Mouse (Mus musculus): Measurements from ENCODE around the gene Prss46. TPM values are rescaled to one million over a fixed set of nuclear protein-coding genes. Genes with fewer than 3 reads are reported as not detected.

Prss46 gene
- polyA plus RNA-seq, 1 experiment, result not detected

DNA sequence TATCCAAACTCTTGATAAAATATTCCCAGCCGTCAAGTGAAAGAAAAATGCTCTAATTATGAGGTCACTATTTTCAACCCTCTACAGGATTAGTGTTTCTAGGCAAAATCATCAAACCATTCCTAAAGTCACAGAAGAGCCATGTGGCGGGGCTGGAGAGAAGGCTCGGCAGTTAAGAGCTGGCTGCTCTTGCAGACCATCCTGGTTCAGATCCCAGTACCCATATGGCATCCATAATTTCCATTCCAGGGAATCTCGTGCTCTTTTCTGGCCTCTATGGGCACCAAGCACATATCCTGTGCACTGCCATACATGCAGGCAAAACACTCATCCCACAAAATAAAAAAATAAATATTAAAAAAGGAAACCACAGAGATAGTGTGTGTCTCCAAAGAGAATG, 18.9 kb upstream of the Prss46 start:
- Histone ChIP-seq H3K27ac (ENCODE audit: control insufficient read depth, insufficient read depth, low read depth, low read length, poor library complexity) (no peak overlapping the region), H3K4me3 (replicated peaks; ENCODE audit: control insufficient read depth, low read depth, low read length) (no peak overlapping the region), H3K4me1 (ENCODE audit: control insufficient read depth, insufficient read depth, low read length) (no peaks in the 10 kb centered on the region)
- TF ChIP-seq CTCF (IDR thresholded peaks at IDR 0.05; ENCODE audit: control insufficient read depth, insufficient read depth, low read length) (no peak), POLR2A (IDR thresholded peaks at IDR 0.05; ENCODE audit: borderline replicate concordance, control insufficient read depth, low read depth, low read length) (no peak)
- 57% methylated on average over 4 of the region's 4 CpGs for WGBS

GRCm38 (mm10) chr9:110825832-110826231, 18.5 kb upstream of the Prss46 start:
- Histone ChIP-seq H3K4me1 (ENCODE audit: control insufficient read depth, insufficient read depth, low read length) (no peaks in the 10 kb centered on the region), H3K4me3 (replicated peaks; ENCODE audit: control insufficient read depth, low read depth, low read length) (no peak overlapping the region), H3K27ac (ENCODE audit: control insufficient read depth, insufficient read depth, low read depth, low read length, poor library complexity) (no peak overlapping the region)
- no peak for TF ChIP-seq POLR2A (IDR thresholded peaks at IDR 0.05; ENCODE audit: borderline replicate concordance, control insufficient read depth, low read depth, low read length)
- no peak for TF ChIP-seq CTCF (IDR thresholded peaks at IDR 0.05; ENCODE audit: control insufficient read depth, insufficient read depth, low read length)
- 14% methylated on average over 7 of the region's 7 CpGs for WGBS

DNA sequence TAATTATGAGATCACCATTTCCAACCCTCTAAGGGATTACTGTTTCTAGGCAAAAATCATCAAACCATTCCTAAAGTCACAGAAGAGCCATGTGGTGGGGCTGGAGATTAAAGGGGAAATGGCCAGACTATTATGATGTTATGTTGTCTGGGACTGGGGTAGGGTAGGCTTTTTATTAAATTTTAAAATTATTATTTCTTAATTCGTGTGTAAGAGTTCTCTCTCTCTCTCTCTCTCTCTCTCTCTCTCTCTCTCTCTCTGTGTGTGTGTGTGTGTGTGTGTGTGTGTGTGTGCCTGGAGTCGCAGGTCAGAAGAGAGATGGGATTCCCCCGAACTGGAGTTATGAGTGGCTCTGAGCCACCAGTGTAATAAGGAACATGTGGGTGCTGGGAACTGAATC, 17.9 kb upstream of the Prss46 start, which contains the start of gene Prss43:
TSS of gene Prss43 (plus strand) at position 301 of the 400 bp plus-strand sequence.
- TF ChIP-seq CTCF (IDR thresholded peaks at IDR 0.05; ENCODE audit: control insufficient read depth, insufficient read depth, low read length) (no peak), POLR2A (IDR thresholded peaks at IDR 0.05; ENCODE audit: borderline replicate concordance, control insufficient read depth, low read depth, low read length) (no peak)
- Histone ChIP-seq H3K27ac (ENCODE audit: control insufficient read depth, insufficient read depth, low read depth, low read length, poor library complexity) (no peak within 1 kb of the TSS), H3K4me3 (replicated peaks; ENCODE audit: control insufficient read depth, low read depth, low read length) (no peak within 1 kb of the TSS), H3K4me1 (ENCODE audit: control insufficient read depth, insufficient read depth, low read length) (no peaks in the 10 kb centered on the region)
- 68% methylated on average over 3 of the region's 3 CpGs for WGBS

DNA sequence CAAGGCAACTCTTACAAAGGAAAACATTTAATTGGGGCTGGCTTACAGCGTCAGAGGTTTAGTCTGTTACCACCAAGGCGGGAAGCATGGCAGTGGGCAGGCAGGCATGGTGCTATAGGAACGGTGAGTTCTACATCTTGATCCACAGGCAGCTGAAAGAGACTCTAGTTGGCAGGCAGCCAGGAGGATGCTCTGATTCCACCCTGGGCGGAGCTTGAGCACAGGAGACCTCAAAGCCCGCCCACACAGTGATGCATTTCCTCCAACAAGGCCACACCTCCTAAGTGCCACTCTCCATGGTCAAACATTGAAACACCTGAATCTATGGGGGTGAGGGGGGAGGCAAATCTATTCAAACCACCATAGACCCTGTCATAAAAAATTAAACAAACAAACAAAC, 11.3 kb upstream of the Prss46 start:
- TF ChIP-seq CTCF (IDR thresholded peaks at IDR 0.05; ENCODE audit: control insufficient read depth, insufficient read depth, low read length) (no peak), POLR2A (IDR thresholded peaks at IDR 0.05; ENCODE audit: borderline replicate concordance, control insufficient read depth, low read depth, low read length) (no peak)
- H3K4me3 ChIP-seq (replicated peaks; ENCODE audit: control insufficient read depth, low read depth, low read length), result no peak overlapping the region
- 68% methylated on average over 5 of the region's 5 CpGs for WGBS
- no peaks in the 10 kb centered on the region for H3K4me1 ChIP-seq (ENCODE audit: control insufficient read depth, insufficient read depth, low read length)
- H3K27ac ChIP-seq (ENCODE audit: control insufficient read depth, insufficient read depth, low read depth, low read length, poor library complexity), result no peak overlapping the region

- no peak within 1 kb of the TSS for H3K27ac ChIP-seq (ENCODE audit: control insufficient read depth, insufficient read depth, low read depth, low read length, poor library complexity)
- WGBS, result 90% methylated on average over 19 of the region's 19 CpGs
- no peaks in the 10 kb centered on the region for H3K4me1 ChIP-seq (ENCODE audit: control insufficient read depth, insufficient read depth, low read length)
- TF ChIP-seq POLR2A (IDR thresholded peaks at IDR 0.05; ENCODE audit: borderline replicate concordance, control insufficient read depth, low read depth, low read length), result no peak
- no peak for TF ChIP-seq CTCF (IDR thresholded peaks at IDR 0.05; ENCODE audit: control insufficient read depth, insufficient read depth, low read length)
- no peak within 1 kb of the TSS for H3K4me3 ChIP-seq (replicated peaks; ENCODE audit: control insufficient read depth, low read depth, low read length)
Measured at GRCm38 (mm10) chr9:110834411-110834810, 9.9 kb upstream of the Prss46 start, which contains the start of gene Prss45. Prss45 (plus strand) TSS chr9:110834588.

GRCm38 (mm10) chr9:110834961-110835360, 9.3 kb upstream of the Prss46 start:
- TF ChIP-seq POLR2A (IDR thresholded peaks at IDR 0.05; ENCODE audit: borderline replicate concordance, control insufficient read depth, low read depth, low read length), result no peak
- TF ChIP-seq CTCF (IDR thresholded peaks at IDR 0.05; ENCODE audit: control insufficient read depth, insufficient read depth, low read length), result no peak
- no peak overlapping the region for H3K4me3 ChIP-seq (replicated peaks; ENCODE audit: control insufficient read depth, low read depth, low read length)
- H3K4me1 ChIP-seq (ENCODE audit: control insufficient read depth, insufficient read depth, low read length), result no peaks in the 10 kb centered on the region
- 76% methylated on average over 10 of the region's 10 CpGs for WGBS
- H3K27ac ChIP-seq (ENCODE audit: control insufficient read depth, insufficient read depth, low read depth, low read length, poor library complexity), result no peak overlapping the region

GRCm38 (mm10) chr9:110836112-110836511, 8.2 kb upstream of the Prss46 start:
- Histone ChIP-seq H3K27ac (ENCODE audit: control insufficient read depth, insufficient read depth, low read depth, low read length, poor library complexity) (no peak overlapping the region), H3K4me1 (ENCODE audit: control insufficient read depth, insufficient read depth, low read length) (no peaks in the 10 kb centered on the region; the same call in 1 of the 2 replicates), H3K4me3 (replicated peaks; ENCODE audit: control insufficient read depth, low read depth, low read length) (no peak overlapping the region)
- WGBS, result 66% methylated on average over 2 of the region's 2 CpGs
- TF ChIP-seq CTCF (IDR thresholded peaks at IDR 0.05; ENCODE audit: control insufficient read depth, insufficient read depth, low read length) (no peak), POLR2A (IDR thresholded peaks at IDR 0.05; ENCODE audit: borderline replicate concordance, control insufficient read depth, low read depth, low read length) (no peak)

- Histone ChIP-seq H3K4me3 (replicated peaks; ENCODE audit: control insufficient read depth, low read depth, low read length) (no peak overlapping the region), H3K27ac (ENCODE audit: control insufficient read depth, insufficient read depth, low read depth, low read length, poor library complexity) (peak overlapping the region; percentile 15; the same call in 1 of the 2 replicates), H3K4me1 (ENCODE audit: control insufficient read depth, insufficient read depth, low read length) (no peaks in the 10 kb centered on the region; the same call in 1 of the 2 replicates)
- WGBS, result 59% methylated on average over 6 of the region's 6 CpGs
- TF ChIP-seq CTCF (IDR thresholded peaks at IDR 0.05; ENCODE audit: control insufficient read depth, insufficient read depth, low read length) (no peak), POLR2A (IDR thresholded peaks at IDR 0.05; ENCODE audit: borderline replicate concordance, control insufficient read depth, low read depth, low read length) (no peak)
Measured at GRCm38 (mm10) chr9:110840905-110841304, 3.4 kb upstream of the Prss46 start.

DNA sequence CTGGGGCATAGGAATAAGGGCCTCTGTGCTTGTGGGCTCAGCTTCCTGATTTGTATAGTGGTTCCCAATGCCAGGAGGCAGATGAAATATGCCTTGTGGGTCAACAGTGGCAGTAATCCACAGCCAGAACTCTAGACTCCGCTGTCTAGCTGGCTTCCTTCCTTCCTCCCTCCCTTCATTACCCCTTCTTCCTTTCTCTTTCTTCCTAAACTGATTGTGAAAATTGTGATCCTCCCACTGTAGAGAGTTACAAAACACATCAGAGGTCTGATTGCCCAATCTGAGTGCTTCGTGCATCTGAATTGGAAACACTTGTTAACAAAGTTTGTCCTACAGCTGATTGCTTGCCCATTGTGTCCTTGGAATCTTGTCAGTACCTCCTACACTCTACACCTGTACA, 2.9 kb upstream of the Prss46 start:
- Histone ChIP-seq H3K4me1 (ENCODE audit: control insufficient read depth, insufficient read depth, low read length) (no peaks in the 10 kb centered on the region; the same call in 1 of the 2 replicates), H3K27ac (ENCODE audit: control insufficient read depth, insufficient read depth, low read depth, low read length, poor library complexity) (peak overlapping the region; percentile 15; the same call in 1 of the 2 replicates), H3K4me3 (replicated peaks; ENCODE audit: control insufficient read depth, low read depth, low read length) (no peak overlapping the region)
- no peak for TF ChIP-seq POLR2A (IDR thresholded peaks at IDR 0.05; ENCODE audit: borderline replicate concordance, control insufficient read depth, low read depth, low read length)
- TF ChIP-seq CTCF (IDR thresholded peaks at IDR 0.05; ENCODE audit: control insufficient read depth, insufficient read depth, low read length), result no peak
- WGBS, result 5% methylated on average over 2 of the region's 2 CpGs

Measured in bone marrow, adult 2 months (tissue).